Mouse (Mus musculus): ENCODE results near the gene Btbd9.

DNA sequence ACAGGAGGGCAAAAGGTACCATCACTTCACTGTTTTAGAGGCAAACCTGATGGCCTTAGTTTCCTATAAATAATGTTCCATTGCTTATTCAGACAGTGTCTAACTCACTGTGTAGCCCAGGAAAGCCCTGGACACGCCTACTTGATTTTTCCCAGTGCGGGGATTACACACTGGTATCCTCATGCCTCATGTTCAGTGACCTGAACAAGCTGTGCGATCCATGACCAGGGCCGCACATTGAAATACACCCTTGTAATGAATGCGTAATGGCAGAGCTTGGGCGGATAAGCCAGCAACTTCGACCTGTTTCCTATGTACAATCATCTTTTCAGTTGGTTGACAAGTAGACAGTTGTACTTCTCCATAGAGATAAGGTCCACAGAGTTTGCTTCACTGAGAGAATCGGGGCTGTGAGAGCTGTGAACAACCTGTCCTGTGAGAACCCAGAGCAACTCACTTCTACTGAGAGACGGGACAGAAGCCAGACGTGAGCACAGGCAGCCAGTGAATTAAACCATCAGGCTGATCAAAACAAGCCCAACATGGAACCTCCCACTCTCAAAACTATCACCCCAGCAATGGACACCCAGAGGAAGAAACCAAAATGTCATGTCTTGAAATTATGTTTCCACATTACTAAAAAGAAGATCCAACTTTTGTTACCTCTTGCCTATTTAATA is 145.2 kb downstream of the Btbd9 start:
- TF ChIP-seq CTCF (IDR thresholded peaks at IDR 0.05; ENCODE audit: extremely low read depth, insufficient read length, insufficient replicate concordance, low read depth, low read length) (no peak), POLR2A (IDR thresholded peaks at IDR 0.05; ENCODE audit: low read depth, low read length) (no peak)

Measured in small intestine, adult 2 months (tissue).